Mouse (Mus musculus): ENCODE measurements at regions not wholly inside any gene's neighbourhood (a gene's known extent, or its start where the extent isn't known, plus 50 kb on each side); places are given as distances from the start of the nearest gene placed in this dataset.
A peak's percentile ranks its signal among the peaks of the same experiment; 100 is the strongest.

- no peak for DNase-seq (ENCODE audit: low spot score in 2 of 2)
These were observed 50.9 kb upstream of the Cpne4 start for GRCm38 (mm10) chr9:104496220-104496619.

GRCm38 (mm10) chr9:104490696-104491095 lies 56.4 kb upstream of the Cpne4 start:
- no peak for DNase-seq (ENCODE audit: low spot score in 2 of 2)

GRCm38 (mm10) chr9:104489383-104489782 lies 57.7 kb upstream of the Cpne4 start:
- no peak for DNase-seq (ENCODE audit: low spot score in 2 of 2)

GRCm38 (mm10) chr9:104482440-104482839 lies 64.6 kb upstream of the Cpne4 start:
- no peak for DNase-seq (ENCODE audit: low spot score in 2 of 2)

GRCm38 (mm10) chr9:104480683-104481082 lies 66.4 kb upstream of the Cpne4 start:
- DNase-seq (ENCODE audit: low spot score in 2 of 2) = no peak

GRCm38 (mm10) chr9:104474831-104475230 lies 72.3 kb upstream of the Cpne4 start:
- DNase-seq (ENCODE audit: low spot score in 2 of 2) = no peak

GRCm38 (mm10) chr9:104467238-104467637 lies 79.8 kb upstream of the Cpne4 start:
- no peak for DNase-seq (ENCODE audit: low spot score in 2 of 2)

- DNase-seq (ENCODE audit: low spot score in 2 of 2) = no peak
These were observed 83.4 kb upstream of the Cpne4 start for GRCm38 (mm10) chr9:104463701-104464100.

GRCm38 (mm10) chr9:104460133-104460532 lies 87.0 kb upstream of the Cpne4 start:
- DNase-seq (ENCODE audit: low spot score in 2 of 2) = no peak

- no peak for DNase-seq (ENCODE audit: low spot score in 2 of 2)
These were observed 89.5 kb upstream of the Cpne4 start for GRCm38 (mm10) chr9:104457635-104458034.

- no peak for DNase-seq (ENCODE audit: low spot score in 2 of 2)
These were observed 98.4 kb upstream of the Cpne4 start for GRCm38 (mm10) chr9:104448577-104449165.

GRCm38 (mm10) chr9:104444906-104445305 lies 102.2 kb upstream of the Cpne4 start:
- peak; percentile 19 to 27 for DNase-seq (ENCODE audit: low spot score in 2 of 2)

GRCm38 (mm10) chr9:104443236-104443635 lies 103.8 kb upstream of the Cpne4 start:
- DNase-seq (ENCODE audit: low spot score in 2 of 2) = no peak

GRCm38 (mm10) chr9:104413021-104413420 lies 75.5 kb upstream of the Acpp start:
- no peak for DNase-seq (ENCODE audit: low spot score in 2 of 2)

GRCm38 (mm10) chr9:104410211-104410610 lies 72.7 kb upstream of the Acpp start:
- peak; percentile 8 to 41 for DNase-seq (ENCODE audit: low spot score in 2 of 2)

- no peak for DNase-seq (ENCODE audit: low spot score in 2 of 2)
These were observed 71.8 kb upstream of the Acpp start for GRCm38 (mm10) chr9:104409381-104409780.

GRCm38 (mm10) chr9:104408571-104409294 lies 71.2 kb upstream of the Acpp start:
- peak; percentile 54 to 69 for DNase-seq (ENCODE audit: low spot score in 2 of 2)

GRCm38 (mm10) chr9:104407559-104408376 lies 70.2 kb upstream of the Acpp start:
- no peak for DNase-seq (ENCODE audit: low spot score in 2 of 2)

- no peak for DNase-seq (ENCODE audit: low spot score in 2 of 2)
These were observed 69.5 kb upstream of the Acpp start for GRCm38 (mm10) chr9:104407011-104407410.

GRCm38 (mm10) chr9:104406491-104406890 lies 68.9 kb upstream of the Acpp start:
- DNase-seq (ENCODE audit: low spot score in 2 of 2) = no peak

- DNase-seq (ENCODE audit: low spot score in 2 of 2) = no peak
These were observed 66.3 kb upstream of the Acpp start for GRCm38 (mm10) chr9:104403863-104404262.

GRCm38 (mm10) chr9:104401673-104402072 lies 64.1 kb upstream of the Acpp start:
- DNase-seq (ENCODE audit: low spot score in 2 of 2) = no peak

GRCm38 (mm10) chr9:104399927-104400326 lies 62.4 kb upstream of the Acpp start:
- no peak for DNase-seq (ENCODE audit: low spot score in 2 of 2)
